Mouse (Mus musculus) limb, embryonic 14.5 days (tissue): ENCODE measurements at regions not wholly inside any gene's neighbourhood (a gene's known extent, or its start where the extent isn't known, plus 50 kb on each side); places are given as distances from the start of the nearest gene placed in this dataset.

ENCODE experiments used
- ATAC-seq: fragments of 200-750 bp; cut with Nextera tagmentation; 2 replicates; pipeline ENCODE4 v1.8.0; 2017; ENCODE audit warnings: low read depth, moderate number of reproducible peaks, moderate TSS enrichment; ENCODE audit not compliant: low FRiP score
- DNase-seq: peaks from one replicate; pipeline ENCODE4 v3.0.0-alpha.2; 2015; ENCODE audit warnings: low spot score
- H3K27ac ChIP-seq: fragments of 300-500 bp; sonication (generic); replicated peaks from 2 replicates; pipeline ENCODE4 v1.5.1; 2014; ENCODE audit warnings: low read depth, mild to moderate bottlenecking, low read length, moderate library complexity, mixed read lengths
- H3K27me3 ChIP-seq: fragments of 300-500 bp; sonication (generic); 2 replicates; pipeline ENCODE4 v1.6.1; 2014; ENCODE audit warnings: low read length, mixed read lengths; ENCODE audit not compliant: control insufficient read depth, insufficient read depth
- H3K36me3 ChIP-seq: fragments of 300-500 bp; sonication (generic); 2 replicates; pipeline ENCODE4 v1.6.1; 2014; ENCODE audit warnings: mild to moderate bottlenecking, low read length, moderate library complexity, mixed read lengths; ENCODE audit not compliant: control insufficient read depth, insufficient read depth
- H3K4me1 ChIP-seq: fragments of 300-500 bp; sonication (generic); 2 replicates; pipeline ENCODE4 v1.6.1; 2014; ENCODE audit warnings: antibody characterized with exemption, low read length, mixed read lengths; ENCODE audit not compliant: control insufficient read depth, insufficient read depth
- H3K4me2 ChIP-seq: fragments of 300-500 bp; sonication (generic); replicated peaks from 2 replicates; pipeline ENCODE4 v1.6.1; 2014; ENCODE audit warnings: low read depth, mild to moderate bottlenecking, low read length, moderate library complexity; ENCODE audit not compliant: severe bottlenecking
- H3K4me3 ChIP-seq: fragments of 300-500 bp; sonication (generic); replicated peaks from 2 replicates; pipeline ENCODE4 v1.5.1; 2014; ENCODE audit warnings: low read length
- H3K9ac ChIP-seq: fragments of 300-500 bp; sonication (generic); 2 replicates; pipeline ENCODE4 v1.6.1; 2014; ENCODE audit warnings: mild to moderate bottlenecking, low read depth, low read length, moderate library complexity; ENCODE audit not compliant: severe bottlenecking
- H3K9me3 ChIP-seq: fragments of 300-500 bp; sonication (generic); 2 replicates; pipeline ENCODE4 v1.6.1; 2016; ENCODE audit warnings: low read length; ENCODE audit not compliant: control insufficient read depth
- POLR2A ChIP-seq: fragments of 200-500 bp; IDR thresholded peaks from 2 replicates; pipeline ENCODE4 v1.8.0; 2012; ENCODE audit warnings: inconsistent platforms, mild to moderate bottlenecking, moderate library complexity, borderline replicate concordance; ENCODE audit not compliant: insufficient read depth, insufficient read length; ENCODE audit errors: extremely low read depth
- WGBS: fragments of 180-500 bp; shearing (Covaris S2); extraction: QIAGEN DNeasy Blood & Tissue Kit; methylation state at CpG from one replicate; pipeline ENCODE4 v1.1.7; 2014; 5-methylcytosine and 5-hydroxymethylcytosine counted together

GRCm38 (mm10) chr16:79816913-79817312, 726.0 kb upstream of the Tmprss15 start:
- H3K4me2 ChIP-seq, result no peak overlapping the region
- H3K27me3 ChIP-seq, result no peaks in the 10 kb centered on the region
- H3K9me3 ChIP-seq, result no peaks in the 10 kb centered on the region
- no peaks in the 10 kb centered on the region for H3K4me1 ChIP-seq
- no peak overlapping the region for H3K9ac ChIP-seq
- DNase-seq, result no peak
- no peak for ATAC-seq
- WGBS, result 43% methylated on average over 1 of the region's 1 CpGs
- H3K4me3 ChIP-seq, result no peak overlapping the region
- TF ChIP-seq POLR2A, result no peak
- H3K27ac ChIP-seq, result no peak overlapping the region
- no peaks in the 10 kb centered on the region for H3K36me3 ChIP-seq

GRCm38 (mm10) chr16:79778729-79779128, 687.8 kb upstream of the Tmprss15 start:
- Histone ChIP-seq H3K4me3 (no peak overlapping the region), H3K4me1 (no peaks in the 10 kb centered on the region), H3K27me3 (no peaks in the 10 kb centered on the region), H3K36me3 (no peaks in the 10 kb centered on the region), H3K9me3 (no peaks in the 10 kb centered on the region), H3K9ac (no peak overlapping the region), H3K4me2 (no peak overlapping the region), H3K27ac (no peak overlapping the region)
- DNase-seq, result no peak
- no peak for ATAC-seq
- no peak for TF ChIP-seq POLR2A
- 51% methylated on average over 3 of the region's 3 CpGs for WGBS
